ENCODE assay signal across 1 mouse cellular context in genomic region chr16:17799584-17799983, GRCm38 (mm10).
TF ChIP-seq lines count a peak whose summit lies in the region.

No protein-coding gene starts in this region.

TF ChIP-seq in myocyte, 11 proteins besides CTCF, POLR2A, EP300 and RAD21 (continued from another document):
- TF ChIP-seq MYOG (IDR thresholded peaks at IDR 0.05; ENCODE audit: control insufficient read depth in 1 of 3, insufficient read depth in 1 of 3, insufficient read length in 2 of 3, low read depth in 2 of 3) (no peak), TCF12 (IDR thresholded peaks at IDR 0.05; ENCODE audit: insufficient read depth, poor library complexity, severe bottlenecking) (no peak), REST (IDR thresholded peaks at IDR 0.05; ENCODE audit: insufficient read depth, insufficient read length) (no peak), MYOD1 (IDR thresholded peaks at IDR 0.05; ENCODE audit: control insufficient read depth in 1 of 3, insufficient read length in 2 of 3, low read depth in 2 of 3) (no peak), POLR2AphosphoS2 (IDR thresholded peaks at IDR 0.05; ENCODE audit: insufficient read length, low read depth) (no peak), CEBPB (IDR thresholded peaks at IDR 0.05; ENCODE audit: insufficient read depth, poor library complexity, severe bottlenecking) (no peak), E2F4 (IDR thresholded peaks at IDR 0.05; ENCODE audit: insufficient read depth) (no peak), USF1 (IDR thresholded peaks at IDR 0.05; ENCODE audit: low read depth) (no peak)
